Mouse (Mus musculus): Measurements from ENCODE around the gene Clec11a.

DNA sequence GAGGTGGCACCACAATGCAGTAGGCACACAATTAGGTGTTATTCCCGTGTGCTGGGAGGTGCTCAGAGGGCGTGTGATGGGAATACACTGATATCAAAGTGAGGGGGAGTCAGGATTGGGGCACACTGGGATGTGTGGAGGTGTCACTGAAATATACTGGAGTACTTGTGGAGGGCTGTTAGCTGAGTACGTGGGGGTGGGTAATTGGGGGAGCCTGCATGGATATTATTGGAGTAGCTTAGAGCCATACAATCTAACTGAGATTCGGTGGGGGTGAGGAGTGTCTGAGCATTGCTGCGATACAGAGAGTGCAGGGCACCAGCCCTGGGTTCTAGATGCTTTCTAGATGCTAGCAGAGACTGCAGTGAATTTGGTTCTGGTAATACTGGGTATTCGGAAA lies 33.5 kb upstream of the Clec11a start:
- TF ChIP-seq ZC3H11A (IDR thresholded peaks at IDR 0.05; ENCODE audit: borderline replicate concordance, low read depth, low read length): no peak
- TF ChIP-seq MAFK (IDR thresholded peaks at IDR 0.05; ENCODE audit: insufficient read depth, low read depth, low read length): no peak
- no peak for TF ChIP-seq ZNF384 (IDR thresholded peaks at IDR 0.05; ENCODE audit: low read depth, low read length)
